Mouse (Mus musculus) heart, embryonic 10.5 days (tissue): Measurements from ENCODE around the gene Galnt15. TPM values are rescaled to one million over a fixed set of nuclear protein-coding genes. Genes with fewer than 3 reads are reported as not detected.

Experiments
- DNase-seq: peaks from one replicate; pipeline ENCODE4 v3.0.0-alpha.2; 2017; ENCODE audit warnings: low spot score
- H3K27ac ChIP-seq: fragments of 300-500 bp; sonication (generic); 2 replicates; pipeline ENCODE4 v1.5.1; 2016; ENCODE audit warnings: mild to moderate bottlenecking
- H3K27me3 ChIP-seq: fragments of 300-500 bp; sonication (generic); 2 replicates; pipeline ENCODE4 v1.6.1; 2016; ENCODE audit warnings: mild to moderate bottlenecking; ENCODE audit not compliant: poor library complexity, insufficient read depth, severe bottlenecking
- H3K36me3 ChIP-seq: fragments of 300-500 bp; sonication (generic); 2 replicates; pipeline ENCODE4 v1.6.1; 2016; ENCODE audit warnings: mild to moderate bottlenecking, moderate library complexity
- H3K4me1 ChIP-seq: fragments of 300-500 bp; sonication (generic); 2 replicates; pipeline ENCODE4 v1.6.1; 2016; ENCODE audit warnings: mild to moderate bottlenecking
- H3K4me3 ChIP-seq: fragments of 300-500 bp; sonication (generic); 2 replicates; pipeline ENCODE4 v1.5.1; 2016; ENCODE audit warnings: mild to moderate bottlenecking, moderate library complexity
- H3K9me3 ChIP-seq: fragments of 300-500 bp; sonication (generic); 2 replicates; pipeline ENCODE4 v1.6.1; 2016; ENCODE audit warnings: mild to moderate bottlenecking, moderate library complexity
- WGBS: fragments of 180-500 bp; shearing (Covaris S2); methylation state at CpG from one replicate; pipeline ENCODE4 v1.1.7; 2016; 5-methylcytosine and 5-hydroxymethylcytosine counted together
- polyA plus RNA-seq: library from polyadenylated mRNA; unstranded; fragments of >200 nt; fragmentation: Nextera tagmentation; extraction: Ambion mirVana; gene quantifications from 2 replicates; pipeline ENCODE4 v1.2.1, GENCODE M21; 2016

Galnt15 gene
- polyA plus RNA-seq, 1 experiment from 2014 or later = 0.18 TPM

GRCm38 (mm10) chr14:32016921-32017320 lies 11.9 kb upstream of the Galnt15 start:
- Histone ChIP-seq H3K4me3 (no peak overlapping the region), H3K27me3 (peaks cover 7% of the 10 kb centered on the region; the same call in 1 of the 2 replicates), H3K27ac (0 out of 2 replicates have a peak overlapping the region, but pooled peaks have one; percentile 6), H3K9me3 (no peaks in the 10 kb centered on the region), H3K4me1 (peaks cover 19% of the 10 kb centered on the region), H3K36me3 (no peaks in the 10 kb centered on the region)
- no peak for DNase-seq
- WGBS = 22% methylated on average over 7 of the region's 7 CpGs

GRCm38 (mm10) chr14:32017448-32017847 lies 11.3 kb upstream of the Galnt15 start:
- Histone ChIP-seq H3K4me1 (peaks cover 21% of the 10 kb centered on the region), H3K9me3 (no peaks in the 10 kb centered on the region), H3K27me3 (peaks cover 7% of the 10 kb centered on the region; the same call in 1 of the 2 replicates), H3K36me3 (no peaks in the 10 kb centered on the region), H3K4me3 (no peak overlapping the region), H3K27ac (0 out of 2 replicates have a peak overlapping the region, but pooled peaks have one; percentile 6)
- no peak for DNase-seq
- 79% methylated on average over 2 of the region's 2 CpGs for WGBS

- peaks cover 26% of the 10 kb centered on the region for H3K4me1 ChIP-seq
- 80% methylated on average over 8 of the region's 8 CpGs for WGBS
- H3K36me3 ChIP-seq = no peaks in the 10 kb centered on the region
- no peaks in the 10 kb centered on the region for H3K9me3 ChIP-seq
- H3K27ac ChIP-seq = no peak overlapping the region
- DNase-seq = no peak
- H3K27me3 ChIP-seq = peaks cover 7% of the 10 kb centered on the region; the same call in 1 of the 2 replicates
- no peak overlapping the region for H3K4me3 ChIP-seq
Observed at GRCm38 (mm10) chr14:32019091-32019490, 9.7 kb upstream of the Galnt15 start.

- Histone ChIP-seq H3K9me3 (no peaks in the 10 kb centered on the region), H3K4me3 (no peak overlapping the region)
- 45% methylated on average over 9 of the region's 9 CpGs for WGBS
Observed at GRCm38 (mm10) chr14:32021967-32022366, 6.8 kb upstream of the Galnt15 start.

GRCm38 (mm10) chr14:32022450-32022849 lies 6.3 kb upstream of the Galnt15 start:
- Histone ChIP-seq H3K9me3 (no peaks in the 10 kb centered on the region), H3K4me1 (peaks cover 23% of the 10 kb centered on the region), H3K27me3 (peaks cover 13% of the 10 kb centered on the region; the same call in 1 of the 2 replicates), H3K27ac (no peak overlapping the region), H3K4me3 (no peak overlapping the region), H3K36me3 (no peaks in the 10 kb centered on the region)
- DNase-seq = no peak

More at GRCm38 (mm10) chr14:32021967-32022366, 6.8 kb upstream of the Galnt15 start:
- Histone ChIP-seq H3K27me3 (peaks cover 8% of the 10 kb centered on the region; the same call in 1 of the 2 replicates), H3K4me1 (peaks cover 23% of the 10 kb centered on the region), H3K27ac (no peak overlapping the region), H3K36me3 (no peaks in the 10 kb centered on the region)
- no peak for DNase-seq

- H3K27ac ChIP-seq = no peak overlapping the region
- no peaks in the 10 kb centered on the region for H3K36me3 ChIP-seq
- DNase-seq = no peak
- no peak overlapping the region for H3K4me3 ChIP-seq
- peaks cover 37% of the 10 kb centered on the region for H3K4me1 ChIP-seq
- H3K9me3 ChIP-seq = no peaks in the 10 kb centered on the region
- peaks cover 22% of the 10 kb centered on the region; the same call in 1 of the 2 replicates for H3K27me3 ChIP-seq
- whole genome bisulfite sequencing = 85% methylated on average over 4 of the region's 4 CpGs
Observed at GRCm38 (mm10) chr14:32023891-32024290, 4.9 kb upstream of the Galnt15 start.

- no peak for DNase-seq
- WGBS = 52% methylated on average over 7 of the region's 7 CpGs
- peaks cover 44% of the 10 kb centered on the region for H3K4me1 ChIP-seq
- H3K36me3 ChIP-seq = no peaks in the 10 kb centered on the region
- peaks cover 38% of the 10 kb centered on the region for H3K27me3 ChIP-seq
- H3K9me3 ChIP-seq = no peaks in the 10 kb centered on the region
- no peak overlapping the region for H3K27ac ChIP-seq
- H3K4me3 ChIP-seq = no peak overlapping the region
Observed at GRCm38 (mm10) chr14:32027218-32027617, 1.6 kb upstream of the Galnt15 start.

GRCm38 (mm10) chr14:32029411-32029992 lies 713 bp downstream of the Galnt15 start:
- no peak for DNase-seq
- Histone ChIP-seq H3K27me3 (peaks cover 38% of the 10 kb centered on the region), H3K27ac (no peak overlapping the region), H3K9me3 (no peaks in the 10 kb centered on the region), H3K4me3 (peak overlapping the region; percentile 37; the same call in 1 of the 2 replicates), H3K4me1 (peaks cover 32% of the 10 kb centered on the region), H3K36me3 (no peaks in the 10 kb centered on the region)
- 51% methylated on average over 14 of the region's 14 CpGs for WGBS

- 60% methylated on average over 5 of the region's 5 CpGs for WGBS
- Histone ChIP-seq H3K27ac (no peak overlapping the region), H3K4me3 (no peak overlapping the region), H3K4me1 (peaks cover 32% of the 10 kb centered on the region), H3K27me3 (peaks cover 38% of the 10 kb centered on the region), H3K9me3 (no peaks in the 10 kb centered on the region), H3K36me3 (no peaks in the 10 kb centered on the region)
- DNase-seq = no peak
Observed at GRCm38 (mm10) chr14:32030073-32030472, 1.3 kb downstream of the Galnt15 start.

- peak; percentile 86 for DNase-seq
- Histone ChIP-seq H3K9me3 (no peaks in the 10 kb centered on the region), H3K4me3 (no peak overlapping the region), H3K27ac (no peak overlapping the region), H3K36me3 (peaks cover 1% of the 10 kb centered on the region; the same call in 1 of the 2 replicates), H3K27me3 (peaks cover 32% of the 10 kb centered on the region), H3K4me1 (peaks cover 25% of the 10 kb centered on the region)
- 11% methylated on average over 4 of the region's 4 CpGs for WGBS
Observed at GRCm38 (mm10) chr14:32032522-32032921, 3.7 kb downstream of the Galnt15 start.

- peaks cover 16% of the 10 kb centered on the region for H3K4me1 ChIP-seq
- no peaks in the 10 kb centered on the region for H3K27me3 ChIP-seq
- no peak overlapping the region for H3K27ac ChIP-seq
- H3K4me3 ChIP-seq = no peak overlapping the region
- DNase-seq = no peak
- peaks cover 4% of the 10 kb centered on the region; the same call in 1 of the 2 replicates for H3K36me3 ChIP-seq
- 74% methylated on average over 5 of the region's 5 CpGs for WGBS
- H3K9me3 ChIP-seq = no peaks in the 10 kb centered on the region
Observed at GRCm38 (mm10) chr14:32036482-32036881, 7.7 kb downstream of the Galnt15 start.

- Histone ChIP-seq H3K27me3 (no peaks in the 10 kb centered on the region), H3K4me3 (no peak overlapping the region), H3K27ac (peak overlapping the region; percentile 48; the same call in 1 of the 2 replicates), H3K4me1 (peaks cover 22% of the 10 kb centered on the region), H3K9me3 (no peaks in the 10 kb centered on the region), H3K36me3 (peaks cover 4% of the 10 kb centered on the region; the same call in 1 of the 2 replicates)
- WGBS = 77% methylated on average over 8 of the region's 8 CpGs
- DNase-seq = peak; percentile 83
Observed at GRCm38 (mm10) chr14:32037661-32038252, 9.0 kb downstream of the Galnt15 start.

- no peak for DNase-seq
- peak overlapping the region; percentile 29; the same call in 1 of the 2 replicates for H3K27ac ChIP-seq
- no peaks in the 10 kb centered on the region for H3K9me3 ChIP-seq
- peaks cover 4% of the 10 kb centered on the region; the same call in 1 of the 2 replicates for H3K36me3 ChIP-seq
- H3K4me3 ChIP-seq = no peak overlapping the region
- H3K4me1 ChIP-seq = peaks cover 39% of the 10 kb centered on the region
- no peaks in the 10 kb centered on the region for H3K27me3 ChIP-seq
- WGBS = 41% methylated on average over 5 of the region's 5 CpGs
Observed at GRCm38 (mm10) chr14:32042108-32042507, 13.3 kb downstream of the Galnt15 start.
